ENCODE assay signal across 26 mouse cellular contexts in genomic region chr6:97295416-97295815, GRCm38 (mm10). TPM values are rescaled to one million over a fixed set of nuclear protein-coding genes. Genes with fewer than 3 reads are reported as not detected.
"Had no signal": no experiment of that assay in that cellular context is flagged by ENCODE, and none has a peak within 500 bp of the region (broad histone marks: within the 10 kb centered on the region; RNA-seq: fewer than 3 reads in every experiment).

No protein-coding gene starts in this region.

- ATAC-seq: liver, postnatal 0 days; lung, postnatal 0 days; midbrain, embryonic 13.5 days; midbrain, embryonic 15.5 days had no signal

- H3K9me3 ChIP-seq: liver, embryonic 13.5 days; liver, embryonic 15.5 days; megakaryocyte, embryonic 14.5 days; midbrain, embryonic 13.5 days; midbrain, embryonic 15.5 days; neural tube, embryonic 13.5 days; neural tube, embryonic 15.5 days had no signal

- H3K4me1 ChIP-seq: midbrain, embryonic 15.5 days; neural tube, embryonic 15.5 days had no signal

- DNase-seq: liver, embryonic 13.5 days; liver, postnatal 0 days; lung, postnatal 14 days; retina, postnatal 1 day; right cerebral cortex, adult 18-20 months; right cerebral cortex, postnatal 25 days; right cerebral cortex, postnatal 4 days; spleen, adult 18-20 months; thymus, adult 18-20 months; thymus, postnatal 14 days; thymus, postnatal 36 days had no signal

- H3K9ac ChIP-seq: liver, embryonic 13.5 days; liver, embryonic 15.5 days; liver, postnatal 0 days; midbrain, embryonic 13.5 days; midbrain, embryonic 15.5 days; neural tube, embryonic 13.5 days; neural tube, embryonic 15.5 days had no signal

- H3K4me3 ChIP-seq: liver, embryonic 13.5 days; liver, embryonic 15.5 days; midbrain, embryonic 13.5 days; midbrain, embryonic 15.5 days; neural tube, embryonic 13.5 days; neural tube, embryonic 15.5 days had no signal

- H3K27me3 ChIP-seq: liver, embryonic 13.5 days; liver, embryonic 15.5 days; megakaryocyte, embryonic 14.5 days; midbrain, embryonic 13.5 days; midbrain, embryonic 15.5 days; neural tube, embryonic 13.5 days; neural tube, embryonic 15.5 days had no signal

- H3K4me2 ChIP-seq: liver, embryonic 11.5 days; liver, embryonic 13.5 days; liver, embryonic 15.5 days; midbrain, embryonic 11.5 days; midbrain, embryonic 13.5 days; midbrain, embryonic 15.5 days; neural tube, embryonic 13.5 days; neural tube, embryonic 15.5 days had no signal

- H3K27ac ChIP-seq: liver, embryonic 13.5 days; liver, embryonic 15.5 days; macrophage; midbrain, embryonic 13.5 days; midbrain, embryonic 15.5 days; neural tube, embryonic 13.5 days; neural tube, embryonic 15.5 days had no signal

RNA-seq across cellular contexts. Expression of gene Lmod3, which starts 42.9 kb away (rescaled TPM):
- total RNA-seq: megakaryocyte progenitor cell, adult 5-6 weeks; midbrain, postnatal 0 days; monocyte, adult 5-6 weeks had no signal
- polyA plus RNA-seq: liver, embryonic 11.5 days; macrophage; midbrain, embryonic 15.5 days; midbrain, postnatal 0 days; small intestine, adult 2 months; stomach, embryonic 14.5 days had no signal
